ENCODE assay signal across 11 mouse cellular contexts in genomic region chr9:70794643-70795438, GRCm38 (mm10).
DNase-seq lines count a peak whose midpoint lies in the region; ATAC-seq and TF ChIP-seq lines count a peak whose summit lies in the region.
"Had no signal": no experiment of that assay in that cellular context is flagged by ENCODE, and none has a peak within 500 bp of the region (broad histone marks: within the 10 kb centered on the region; RNA-seq: fewer than 3 reads in every experiment).

No protein-coding gene starts in this region.

- H3K27me3 ChIP-seq in lung, embryonic 14.5 days (ENCODE audit: insufficient read depth, low read length): no peaks in the 10 kb centered on the region
- H3K27me3 ChIP-seq in stomach, postnatal 0 days (ENCODE audit: control insufficient read depth, insufficient read depth, low read length): no peaks in the 10 kb centered on the region
- H3K27me3 ChIP-seq: liver, embryonic 12.5 days; midbrain, embryonic 13.5 days had no signal

- H3K9ac ChIP-seq in lung, embryonic 14.5 days: no peak overlapping the region
- no peak overlapping the region for H3K9ac ChIP-seq in stomach, postnatal 0 days (ENCODE audit: low read length)
- H3K9ac ChIP-seq: liver, embryonic 12.5 days; midbrain, embryonic 13.5 days had no signal

- H3K4me2 ChIP-seq in lung, embryonic 14.5 days: no peak overlapping the region
- no peak overlapping the region for H3K4me2 ChIP-seq in stomach, postnatal 0 days (replicated peaks; ENCODE audit: low read depth)
- H3K4me2 ChIP-seq: liver, embryonic 12.5 days; midbrain, embryonic 13.5 days had no signal

- no peak overlapping the region for H3K4me3 ChIP-seq in lung, embryonic 14.5 days (ENCODE audit: low read depth, low read length)
- no peak overlapping the region for H3K4me3 ChIP-seq in lung, adult 2 months (replicated peaks; ENCODE audit: extremely low read depth, low read depth, low read length)
- no peak overlapping the region for H3K4me3 ChIP-seq in stomach, postnatal 0 days (ENCODE audit: low read depth, low read length)
- no peak overlapping the region for H3K4me3 ChIP-seq in left cerebral cortex, adult 2 months
- H3K4me3 ChIP-seq: liver, embryonic 12.5 days; midbrain, embryonic 13.5 days had no signal

- no peaks in the 10 kb centered on the region for H3K9me3 ChIP-seq in lung, embryonic 14.5 days (ENCODE audit: low read depth, low read length)
- no peaks in the 10 kb centered on the region for H3K9me3 ChIP-seq in stomach, postnatal 0 days (ENCODE audit: control insufficient read depth, low read length)
- H3K9me3 ChIP-seq: liver, embryonic 12.5 days; midbrain, embryonic 13.5 days had no signal

- peak; percentile 75 for ATAC-seq in frontal cortex, adult (ENCODE audit: low TSS enrichment)
- ATAC-seq in lung, embryonic 14.5 days (ENCODE audit: insufficient read depth): no peak; the same call in 1 of the 2 replicates
- no peak for ATAC-seq in stomach, postnatal 0 days (ENCODE audit: low FRiP score, low TSS enrichment)
- ATAC-seq: liver, embryonic 12.5 days; midbrain, embryonic 13.5 days had no signal

- no peak for TF ChIP-seq POLR2A in lung, adult 2 months (IDR thresholded peaks at IDR 0.05; ENCODE audit: borderline replicate concordance, extremely low read depth, low read depth, low read length)

- no peaks in the 10 kb centered on the region for H3K4me1 ChIP-seq in lung, embryonic 14.5 days (ENCODE audit: insufficient read depth)
- H3K4me1 ChIP-seq in lung, adult 2 months (ENCODE audit: control insufficient read depth, insufficient read depth, low read length): no peaks in the 10 kb centered on the region
- no peaks in the 10 kb centered on the region for H3K4me1 ChIP-seq in stomach, postnatal 0 days (replicated peaks; ENCODE audit: control insufficient read depth, insufficient read depth)
- H3K4me1 ChIP-seq: midbrain, embryonic 13.5 days had no signal

- no peak for DNase-seq in frontal cortex, postnatal 14 days (ENCODE audit: low spot score in 2 of 2)
- DNase-seq in lung, embryonic 14.5 days: peak; percentile 61
- DNase-seq in lung, adult 2 months: no peak
- DNase-seq in adrenal gland, adult 8-10 months: peak; percentile 55
- peak; percentile 57 for DNase-seq in lung, postnatal 10 days
- DNase-seq in stomach, postnatal 0 days (ENCODE audit: low spot score): no peak
- DNase-seq in left cerebral cortex, adult 2 months (ENCODE audit: extremely low spot score in 1 of 2, low spot score in 2 of 2): no peak
- DNase-seq: cerebellum, adult 11 months had no signal

- no peak for TF ChIP-seq EP300 in stomach, postnatal 0 days (optimal IDR thresholded peaks at IDR 0.05)

- intact Hi-C loops in left cerebral cortex, adult 2 months (cut with DNase I): loop anchor here (5.0 kb wide), 1 partner anchor 282 kb away; no protein-coding TSS in a partner anchor

- TF ChIP-seq CTCF in lung, embryonic 14.5 days (IDR thresholded peaks at IDR 0.05; ENCODE audit: low read depth): no peak
- no peak for TF ChIP-seq CTCF in lung, adult 2 months (IDR thresholded peaks at IDR 0.05; ENCODE audit: insufficient read depth, low read length)
- TF ChIP-seq CTCF in stomach, postnatal 0 days (IDR thresholded peaks at IDR 0.05; ENCODE audit: low read depth): no peak
- no peak for TF ChIP-seq CTCF in left cerebral cortex, adult 2 months (IDR thresholded peaks at IDR 0.05)

- H3K36me3 ChIP-seq in lung, embryonic 14.5 days (ENCODE audit: insufficient read depth): no peaks in the 10 kb centered on the region
- no peaks in the 10 kb centered on the region for H3K36me3 ChIP-seq in stomach, postnatal 0 days (ENCODE audit: control insufficient read depth, insufficient read depth, low read length)
- H3K36me3 ChIP-seq: liver, embryonic 12.5 days; midbrain, embryonic 13.5 days had no signal

- no peak overlapping the region for H3K27ac ChIP-seq in lung, embryonic 14.5 days (ENCODE audit: low read depth)
- H3K27ac ChIP-seq in stomach, postnatal 0 days (replicated peaks): no peak overlapping the region
- no peak overlapping the region for H3K27ac ChIP-seq in left cerebral cortex, adult 2 months
- H3K27ac ChIP-seq: liver, embryonic 12.5 days; midbrain, embryonic 13.5 days had no signal

- WGBS in lung, embryonic 14.5 days: 55% methylated on average over 15 of the region's 15 CpGs
- WGBS in lung, adult 2 months: 68% methylated on average over 15 of the region's 15 CpGs
- WGBS in stomach, postnatal 0 days: 53% methylated on average over 15 of the region's 15 CpGs

Comparison
In these comparisons a context has a peak if more than half of its experiments do, and no peak if none do; other contexts are left out.
1. DNase-seq: peak in lung, embryonic 14.5 days (single experiment), adrenal gland, adult 8-10 months (single experiment) and lung, postnatal 10 days (single experiment); none in frontal cortex, postnatal 14 days (0 of 2), lung, adult 2 months (single experiment), stomach, postnatal 0 days (single experiment) and left cerebral cortex, adult 2 months (0 of 2).